Mouse (Mus musculus) spleen, postnatal 0 days (tissue): ENCODE data around the gene Tmem106a. TPM values are rescaled to one million over a fixed set of nuclear protein-coding genes. Genes with fewer than 3 reads are reported as not detected.

Experiments used
- polyA plus RNA-seq: library from polyadenylated mRNA; unstranded; fragments of >200 nt; fragmentation: Nextera tagmentation; extraction: Ambion mirVana; gene quantifications from 2 replicates; pipeline ENCODE4 v1.2.1, GENCODE M21; 2015

Gene Tmem106a
- 5.6 and 7.6 TPM in 2 replicates for polyA plus RNA-seq

DNA sequence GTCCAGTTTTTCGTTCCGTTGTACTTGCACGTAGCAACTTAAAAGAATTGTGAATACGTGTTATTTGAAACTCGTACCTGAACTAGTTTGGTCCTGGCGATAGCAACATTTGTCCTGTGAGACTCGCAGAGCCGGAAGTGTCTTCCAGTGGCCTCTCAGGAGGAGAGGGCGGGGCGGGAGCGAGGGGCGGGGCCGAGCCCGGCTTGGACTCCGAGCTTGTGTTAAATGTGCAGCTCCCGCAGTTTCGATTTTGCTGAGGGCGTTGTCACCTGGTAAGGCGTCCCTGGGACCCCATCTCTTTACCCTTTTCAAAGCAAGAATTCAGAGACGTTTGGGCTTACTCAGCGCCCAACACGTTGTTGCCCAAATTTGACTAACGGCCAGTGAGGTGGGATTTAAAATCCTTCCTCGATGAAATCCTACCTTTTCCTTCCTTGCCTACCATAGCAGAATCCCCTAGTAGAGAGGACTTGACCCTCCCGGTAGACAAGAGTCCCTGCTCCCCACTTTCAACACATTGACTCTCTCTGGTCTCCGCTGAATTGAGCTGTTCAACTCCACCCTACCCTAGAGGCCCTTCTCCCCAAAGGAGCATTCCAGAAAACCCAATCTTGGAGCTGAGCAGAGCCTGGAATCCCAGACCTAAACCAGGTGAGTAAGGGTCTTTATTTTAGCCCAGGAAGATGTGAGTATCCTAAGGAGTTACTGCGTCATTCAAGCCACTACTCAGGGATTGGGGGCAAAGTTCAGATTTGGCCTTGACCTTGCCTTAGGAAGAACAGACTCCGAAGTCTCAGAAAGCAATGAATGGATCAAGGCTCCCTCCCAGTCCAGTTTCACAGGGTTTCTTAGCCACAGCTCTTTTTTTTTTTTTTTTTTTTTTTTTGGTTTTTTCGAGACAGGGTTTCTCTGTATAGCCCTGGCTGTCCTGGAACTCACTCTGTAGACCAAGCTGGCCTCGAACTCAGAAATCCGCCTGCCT is at the start of gene Tmem106a:
TSS of gene Tmem106a (plus strand) at position 189 of the 982 bp plus-strand sequence.

DNA sequence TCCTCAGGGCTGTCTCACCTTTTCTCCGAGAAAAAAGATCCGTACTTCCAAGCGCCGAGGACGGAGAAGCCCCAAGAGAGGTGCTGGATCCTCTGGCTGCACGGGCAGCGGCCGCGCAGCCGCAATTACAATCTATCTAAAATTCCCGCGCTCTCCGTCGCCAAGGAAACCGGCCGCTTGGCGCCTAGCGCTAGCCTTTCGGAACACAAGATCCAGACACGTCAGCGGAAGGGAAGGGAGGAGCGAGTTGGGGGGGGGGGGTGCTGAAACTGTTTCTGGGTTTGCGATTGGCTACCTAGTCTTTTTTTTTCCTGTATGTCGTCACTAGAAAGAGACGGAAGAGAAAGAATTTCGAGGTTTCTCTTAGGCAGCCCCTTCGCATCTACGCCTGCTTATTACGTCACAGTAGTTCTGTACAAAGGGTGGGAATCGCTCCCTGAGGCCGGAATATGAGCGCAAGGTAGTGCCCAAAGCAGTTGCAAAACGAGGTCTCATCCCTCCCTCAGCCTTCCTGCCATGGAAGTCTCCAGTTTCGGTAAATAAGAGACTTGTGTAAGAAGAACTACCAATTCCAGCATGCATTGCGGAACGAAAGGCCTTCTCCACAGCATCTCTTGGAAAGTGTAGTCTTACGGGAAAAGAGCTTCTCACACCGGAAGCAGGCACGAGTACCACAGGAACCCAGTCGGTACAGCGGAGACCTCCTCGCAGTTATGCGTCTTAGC is 30.1 kb upstream of the Tmem106a start, which contains the start of the genes Brca1 and Nbr1:
TSS of gene Brca1 (minus strand) at position 205 of the 725 bp plus-strand sequence.
TSS of gene Nbr1 (plus strand) at position 399 of the 725 bp plus-strand sequence.

DNA sequence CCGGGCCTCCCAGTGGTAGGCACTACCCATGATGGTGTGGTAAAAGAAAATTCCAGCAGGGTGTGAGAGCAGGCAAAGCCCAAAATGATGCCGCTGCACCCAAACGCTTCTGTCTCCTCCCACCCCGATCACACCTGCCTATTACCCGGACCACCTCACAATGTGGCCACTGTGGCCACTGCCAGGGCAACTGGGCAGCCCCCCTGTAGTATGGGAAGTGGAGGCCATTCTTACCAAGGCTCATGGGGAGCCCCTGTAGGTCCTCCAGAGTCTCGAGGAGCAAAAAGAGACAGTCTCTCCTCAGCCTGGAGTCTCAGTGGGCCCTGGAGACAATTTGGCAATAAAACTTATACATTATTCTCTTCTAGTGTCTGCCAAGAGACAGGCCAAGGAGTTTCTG is 17.1 kb downstream of the Tmem106a start, which contains the start of gene Gm11634:
TSS of gene Gm11634 (minus strand) at position 101 of the 400 bp plus-strand sequence.

DNA sequence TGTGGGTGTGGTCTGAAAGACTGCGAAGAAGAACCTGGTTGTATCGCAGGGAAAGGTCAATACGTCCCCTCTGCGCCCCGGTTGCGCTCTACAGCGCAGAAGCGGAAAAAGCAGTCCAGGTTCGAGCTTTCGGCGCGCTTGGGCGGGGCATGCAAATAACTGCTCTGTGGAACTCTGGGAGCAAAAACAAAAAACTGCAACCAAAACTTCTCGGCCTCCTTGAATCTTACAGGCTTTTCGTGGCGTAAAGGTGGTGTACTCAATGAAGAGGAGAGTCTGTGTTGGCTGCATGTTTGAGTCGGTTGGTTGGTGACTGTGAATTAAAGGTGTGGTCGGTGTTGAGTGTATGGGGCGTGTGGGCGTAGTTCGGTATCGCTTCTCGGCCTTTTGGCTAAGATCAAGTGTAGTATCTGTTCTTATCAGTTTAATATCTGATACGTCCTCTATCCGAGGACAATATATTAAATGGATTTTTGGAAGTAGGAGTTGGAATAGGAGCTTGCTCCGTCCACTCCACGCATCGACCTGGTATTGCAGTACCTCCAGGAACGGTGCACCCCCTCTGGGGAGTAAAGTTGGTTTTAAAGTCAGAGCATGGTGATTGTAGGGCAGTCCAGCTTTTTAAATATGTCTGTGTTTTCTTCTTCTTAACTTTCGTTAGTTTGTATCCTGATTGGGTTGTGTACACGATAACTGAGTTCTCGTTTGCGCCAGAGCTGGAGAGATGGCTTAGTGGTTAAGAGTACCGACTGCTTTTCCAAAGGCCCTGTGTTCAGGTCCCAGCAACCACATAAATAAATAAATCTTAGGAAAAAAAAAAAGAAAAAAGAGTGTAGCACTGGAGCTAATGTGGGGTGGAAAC is 45.2 kb downstream of the Tmem106a start, which contains the start of gene Rdm1:
TSS of gene Rdm1 (plus strand) at position 201 of the 862 bp plus-strand sequence.

Other genes with a start within 250 kb of the Tmem106a start
- 0.06 TPM in 1 of 2 replicates, not detected in the other for gene G6pc, start 214.7 kb upstream of the Tmem106a start, polyA plus RNA-seq
- gene Aarsd1, start 164.6 kb upstream of the Tmem106a start, polyA plus RNA-seq, result 43.7 and 47.7 TPM in 2 replicates
- gene Gm27029, start 157.4 kb upstream of the Tmem106a start, polyA plus RNA-seq, result 2.0 and 2.8 TPM in 2 replicates
- gene Rundc1, start 157.2 kb upstream of the Tmem106a start, polyA plus RNA-seq, result 6.6 and 7.2 TPM in 2 replicates
- gene Ptges3l, start 156.9 kb upstream of the Tmem106a start, polyA plus RNA-seq, result 2.0 and 2.4 TPM in 2 replicates
- 369 and 411 TPM in 2 replicates for gene Rpl27, start 139.9 kb upstream of the Tmem106a start, polyA plus RNA-seq
- gene Ifi35, start 133.8 kb upstream of the Tmem106a start, polyA plus RNA-seq, result 42.2 and 52.3 TPM in 2 replicates
- gene Rnd2, start 117.2 kb upstream of the Tmem106a start, polyA plus RNA-seq, result 3.2 and 5.3 TPM in 2 replicates
- 21.8 and 28.0 TPM in 2 replicates for gene Vat1, start 116.0 kb upstream of the Tmem106a start, polyA plus RNA-seq
- gene Brca1, start 30.3 kb upstream of the Tmem106a start, polyA plus RNA-seq, result 11.9 and 16.4 TPM in 2 replicates
- 29.5 and 31.5 TPM in 2 replicates for gene Nbr1, start 30.1 kb upstream of the Tmem106a start, polyA plus RNA-seq
- 0.23 TPM in 1 of 2 replicates, not detected in the other for gene Gm11634, start 17.0 kb downstream of the Tmem106a start, polyA plus RNA-seq
- gene Rdm1, start 45.0 kb downstream of the Tmem106a start, polyA plus RNA-seq, result 14.6 and 19.7 TPM in 2 replicates
- gene Arl4d, start 83.3 kb downstream of the Tmem106a start, polyA plus RNA-seq, result 3.3 and 3.7 TPM in 2 replicates
- 24.7 and 24.9 TPM in 2 replicates for gene Dhx8, start 150.7 kb downstream of the Tmem106a start, polyA plus RNA-seq
- gene Etv4, start 203.1 kb downstream of the Tmem106a start, polyA plus RNA-seq, result 0.49 and 0.59 TPM in 2 replicates